Mouse (Mus musculus) CH12.LX (cell line): ENCODE measurements around the gene Kalrn. TPM values are rescaled to one million over a fixed set of nuclear protein-coding genes. Genes with fewer than 3 reads are reported as not detected.

Source experiments
- DNase-seq: peaks from one replicate; pipeline ENCODE4 v3.0.0-alpha.2; 2013; ENCODE audit errors: extremely low read depth
- H3K27ac ChIP-seq: 2 replicates; pipeline ENCODE4 v1.5.1; 2012; ENCODE audit warnings: low read depth, mild to moderate bottlenecking, control low read depth, moderate library complexity; ENCODE audit not compliant: insufficient read depth
- H3K27me3 ChIP-seq: replicated peaks from 2 replicates; pipeline ENCODE3; 2012; ENCODE audit warnings: inconsistent platforms
- H3K36me3 ChIP-seq, 2 experiments: replicated peaks in 1 of 2; 2 replicates each; pipeline versions ENCODE3 to v1.6.1; 2012; ENCODE audit warnings: inconsistent platforms in 1 of 2, low read length in 1 of 2, mild to moderate bottlenecking in 1 of 2, mixed read lengths in 1 of 2, moderate library complexity in 1 of 2; ENCODE audit not compliant: control insufficient read depth in 1 of 2, insufficient read depth in 1 of 2
- H3K4me1 ChIP-seq, 2 experiments: 2 replicates each; pipeline ENCODE4 v1.6.1; 2012; ENCODE audit warnings: inconsistent platforms in 1 of 2, moderate library complexity in 1 of 2; ENCODE audit not compliant: insufficient read depth in 2 of 2, control insufficient read depth in 1 of 2
- H3K4me2 ChIP-seq: 2 replicates; pipeline ENCODE4 v1.6.1; 2012; ENCODE audit warnings: low read depth, mild to moderate bottlenecking, control low read depth; ENCODE audit not compliant: poor library complexity, insufficient read depth, severe bottlenecking
- H3K4me3 ChIP-seq, 3 experiments: fragments of 150-350 bp in 1 of 3; sonication (generic) in 1 of 3; replicated peaks in 1 of 3; 2 replicates each; pipeline versions ENCODE3 to v1.5.1; 2011 to 2012; ENCODE audit warnings: low read depth in 2 of 3, low read length in 2 of 3, mild to moderate bottlenecking in 2 of 3, moderate library complexity in 2 of 3, control low read depth in 1 of 3, improper control_type of control experiment in 1 of 3, inconsistent platforms in 1 of 3, mixed read lengths in 1 of 3; ENCODE audit not compliant: poor library complexity in 1 of 3
- H3K79me2 ChIP-seq: replicated peaks from 2 replicates; pipeline ENCODE4 v1.6.1; 2012; ENCODE audit warnings: mild to moderate bottlenecking, moderate library complexity; ENCODE audit not compliant: control insufficient read depth, poor library complexity, insufficient read depth, severe bottlenecking; ENCODE audit errors: extremely low read depth
- H3K9ac ChIP-seq: 2 replicates; pipeline ENCODE4 v1.6.1; 2012; ENCODE audit warnings: low read depth, mild to moderate bottlenecking, control low read depth, moderate library complexity; ENCODE audit not compliant: insufficient read depth
- H3K9me3 ChIP-seq: replicated peaks from 2 replicates; pipeline ENCODE3; 2012; ENCODE audit warnings: low read length, inconsistent platforms, mixed read lengths
- BHLHE40 ChIP-seq: IDR thresholded peaks from 2 replicates; pipeline ENCODE4 v1.6.1; 2011; ENCODE audit warnings: mild to moderate bottlenecking, low read depth, low read length, improper control_type of control experiment
- CHD1 ChIP-seq: IDR thresholded peaks from 2 replicates; pipeline ENCODE4 v1.6.1; 2012; ENCODE audit warnings: low read depth, low read length, improper control_type of control experiment, inconsistent platforms
- CHD2 ChIP-seq: IDR thresholded peaks from 2 replicates; pipeline ENCODE4 v1.6.1; 2011; ENCODE audit warnings: low read length, improper control_type of control experiment
- CTCF ChIP-seq, 2 experiments: IDR thresholded peaks in 1 of 2; conservative IDR thresholded peaks in 1 of 2; 2 replicates each; pipeline ENCODE4 v1.5.1; 2011 to 2012; ENCODE audit warnings: low read depth in 2 of 2, low read length in 2 of 2, improper control_type of control experiment in 1 of 2, inconsistent platforms in 1 of 2, mild to moderate bottlenecking in 1 of 2, moderate library complexity in 1 of 2
- E2F4 ChIP-seq: IDR thresholded peaks from 2 replicates; pipeline ENCODE4 v1.6.1; 2011; ENCODE audit warnings: low read depth, low read length, improper control_type of control experiment; ENCODE audit not compliant: insufficient replicate concordance
- ELF1 ChIP-seq: IDR thresholded peaks from 2 replicates; pipeline ENCODE4 v1.6.1; 2014; ENCODE audit warnings: low read depth, mild to moderate bottlenecking, inconsistent platforms, low read length, improper control_type of control experiment
- ETS1 ChIP-seq: conservative IDR thresholded peaks from 2 replicates; pipeline ENCODE4 v1.6.1; 2012; ENCODE audit warnings: low read depth, mild to moderate bottlenecking, inconsistent platforms, low read length, improper control_type of control experiment, moderate library complexity
- IRF4 ChIP-seq: IDR thresholded peaks from 2 replicates; pipeline ENCODE4 v1.6.1; 2014; ENCODE audit warnings: low read depth, mild to moderate bottlenecking, inconsistent platforms, low read length, improper control_type of control experiment
- JUND ChIP-seq: conservative IDR thresholded peaks from 2 replicates; pipeline ENCODE4 v1.6.1; 2011; ENCODE audit warnings: low read depth, low read length, improper control_type of control experiment
- KAT2A ChIP-seq: IDR thresholded peaks from 2 replicates; pipeline ENCODE4 v1.6.1; 2012; ENCODE audit warnings: low read length, improper control_type of control experiment, inconsistent platforms; ENCODE audit not compliant: insufficient replicate concordance
- MEF2A ChIP-seq: IDR thresholded peaks from 2 replicates; pipeline ENCODE4 v1.6.1; 2014; ENCODE audit warnings: low read depth, mild to moderate bottlenecking, inconsistent platforms, low read length, improper control_type of control experiment, borderline replicate concordance
- NELFE ChIP-seq: IDR thresholded peaks from 2 replicates; pipeline ENCODE4 v1.6.1; 2011; ENCODE audit warnings: low read depth, low read length, improper control_type of control experiment
- POLR2A ChIP-seq: IDR thresholded peaks from 2 replicates; pipeline ENCODE4 v1.6.1; 2011; ENCODE audit warnings: low read depth, mild to moderate bottlenecking, improper control_type of control experiment, low read length
- RAD21 ChIP-seq: IDR thresholded peaks from 2 replicates; pipeline ENCODE4 v1.6.1; 2011; ENCODE audit warnings: low read depth, mild to moderate bottlenecking, low read length, improper control_type of control experiment, moderate library complexity
- SIN3A ChIP-seq: IDR thresholded peaks from 2 replicates; pipeline ENCODE4 v1.6.1; 2012; ENCODE audit warnings: low read length, improper control_type of control experiment, inconsistent platforms
- SMC3 ChIP-seq: IDR thresholded peaks from 2 replicates; pipeline ENCODE4 v1.6.1; 2011; ENCODE audit warnings: low read depth, low read length, improper control_type of control experiment
- TCF12 ChIP-seq: IDR thresholded peaks from 2 replicates; pipeline ENCODE4 v1.6.1; 2014; ENCODE audit warnings: low read depth, mild to moderate bottlenecking, inconsistent platforms, low read length, improper control_type of control experiment
- USF2 ChIP-seq: conservative IDR thresholded peaks from 2 replicates; pipeline ENCODE4 v1.6.1; 2011; ENCODE audit warnings: low read depth, low read length, improper control_type of control experiment
- ZC3H11A ChIP-seq: IDR thresholded peaks from 2 replicates; pipeline ENCODE4 v1.6.1; 2012; ENCODE audit warnings: low read depth, mild to moderate bottlenecking, inconsistent platforms, low read length, improper control_type of control experiment
- ZKSCAN1 ChIP-seq: IDR thresholded peaks from 2 replicates; pipeline ENCODE4 v1.6.1; 2012; ENCODE audit warnings: low read depth, inconsistent platforms, low read length, improper control_type of control experiment, borderline replicate concordance
- ZMIZ1 ChIP-seq: IDR thresholded peaks from 2 replicates; pipeline ENCODE4 v1.6.1; 2012; ENCODE audit warnings: low read depth, mild to moderate bottlenecking, inconsistent platforms, low read length, improper control_type of control experiment
- ZNF384 ChIP-seq: IDR thresholded peaks from 2 replicates; pipeline ENCODE4 v1.6.1; 2012; ENCODE audit warnings: low read depth, low read length, improper control_type of control experiment, inconsistent platforms
- dilution Hi-C: fragments of 300-500 bp; cut with MboI; formaldehyde crosslinking; loops from 2 replicates; pipeline ENCODE4 v1.14.3; 2020; ENCODE audit warnings: low sequenced_read_pairs; ENCODE audit not compliant: extremely low pct_unique_long_range_greater_than_20kb, extremely low pct_ligation_motif_present
- in situ Hi-C: fragments of 300-500 bp; cut with MboI; formaldehyde crosslinking; loops from 3 replicates; pipeline ENCODE4 v1.14.3; 2019; ENCODE audit warnings: low sequenced_read_pairs, low pct_ligation_motif_present, low pct_unique_long_range_greater_than_20kb, mixed read lengths
- polyA plus RNA-seq: library from polyadenylated mRNA; unstranded; fragments of >175 nt; gene quantifications from 2 replicates; pipeline ENCODE4 v1.2.1, GENCODE M21; 2012; ENCODE audit warnings: low read depth; ENCODE audit not compliant: insufficient read length
- total RNA-seq, 2 experiments: library from RNA; depleted of rRNA; stranded (reverse); fragments of 300-350 nt in 1 of 2; fragments of >200 nt in 1 of 2; gene quantifications; 2 replicates each; pipeline ENCODE4 v1.2.3; 2012 to 2014

The Kalrn gene
- total and polyA plus RNA-seq, 3 experiments, result 0.08 to 0.09 TPM; not detected in 1

GRCm38 (mm10) chr16:34376166-34376857, 197.0 kb downstream of the Kalrn start:
- dilution Hi-C loops (no loop called here), in situ Hi-C loops (no loop called here)
- TF ChIP-seq JUND, result no peak
- TF ChIP-seq BHLHE40, result no peak
- TF ChIP-seq ZNF384, result no peak
- no peak for TF ChIP-seq ZMIZ1
- TF ChIP-seq ZC3H11A, result no peak
- no peak for TF ChIP-seq MEF2A
- TF ChIP-seq CHD2, result no peak
- TF ChIP-seq ETS1, result no peak
- no peak for TF ChIP-seq CTCF (conservative IDR thresholded peaks at IDR 0.05 in 1 of 2, IDR thresholded peaks at IDR 0.05 in 1 of 2; ENCODE audit: low read depth in 2 of 2, low read length in 2 of 2)
- TF ChIP-seq ZKSCAN1, result no peak
- no peak for TF ChIP-seq POLR2A
- TF ChIP-seq KAT2A, result no peak
- no peak for TF ChIP-seq IRF4
- no peak for TF ChIP-seq RAD21

DNA sequence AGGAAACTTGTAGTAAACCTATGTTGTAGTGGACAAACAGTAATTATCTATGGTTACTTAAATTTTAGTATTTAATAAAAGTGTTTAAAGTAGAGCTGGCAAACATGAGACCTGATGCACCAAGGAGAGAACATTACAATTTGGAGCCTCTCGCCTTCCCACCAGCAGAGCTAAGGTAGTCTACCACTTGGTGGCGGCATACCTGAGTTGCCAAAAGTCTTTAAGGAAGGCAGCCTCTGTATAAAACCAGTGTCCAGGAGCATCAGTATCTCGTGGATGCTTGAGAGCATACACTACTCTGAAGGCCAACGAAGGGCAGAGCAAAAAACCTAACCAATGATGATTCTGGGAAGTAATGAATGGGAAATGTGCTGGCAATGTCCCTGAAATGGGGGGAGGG, 199.8 kb downstream of the Kalrn start:
- TF ChIP-seq SIN3A (no peak), E2F4 (no peak), USF2 (no peak), ELF1 (no peak), NELFE (no peak), TCF12 (no peak), CTCF (conservative IDR thresholded peaks at IDR 0.05 in 1 of 2, IDR thresholded peaks at IDR 0.05 in 1 of 2; ENCODE audit: low read depth in 2 of 2, low read length in 2 of 2) (peak in 1 of 2 experiments; percentile 57; a peak in 2 of 4 replicates), RAD21 (peak; percentile 6), ZKSCAN1 (no peak), SMC3 (peak; percentile 43; the same call in 1 of the 2 replicates), CHD1 (no peak)
- in situ Hi-C loops, result no loop called here
- Histone ChIP-seq H3K27me3 (peaks cover 90% of the 10 kb centered on the region), H3K9ac (no peak overlapping the region), H3K4me1 (no peaks in the 10 kb centered on the region), H3K4me2 (no peak overlapping the region), H3K9me3 (no peaks in the 10 kb centered on the region), H3K79me2 (no peaks in the 10 kb centered on the region), H3K27ac (no peak overlapping the region), H3K4me3 (no peak overlapping the region), H3K36me3 (no peaks in the 10 kb centered on the region)
- dilution Hi-C loops, result no loop called here
- DNase-seq, result peak; percentile 6

More at GRCm38 (mm10) chr16:34376166-34376857, 197.0 kb downstream of the Kalrn start:
- no peak overlapping the region for H3K9ac ChIP-seq
- no peaks in the 10 kb centered on the region for H3K9me3 ChIP-seq
- no peak overlapping the region for H3K4me2 ChIP-seq
- no peaks in the 10 kb centered on the region for H3K79me2 ChIP-seq
- DNase-seq, result no peak
- no peak overlapping the region for H3K4me3 ChIP-seq
- H3K27me3 ChIP-seq, result peaks cover 90% of the 10 kb centered on the region
- H3K36me3 ChIP-seq, result no peaks in the 10 kb centered on the region
- no peaks in the 10 kb centered on the region for H3K4me1 ChIP-seq
- no peak overlapping the region for H3K27ac ChIP-seq
